Mouse (Mus musculus): ENCODE data around the gene Rsad2.
"Not testable (repeated sequence)": the region's sequence is repeated elsewhere in the genome, so short reads cannot be mapped to it uniquely, and the experiment has no call there.

Gene Rsad2

DNA sequence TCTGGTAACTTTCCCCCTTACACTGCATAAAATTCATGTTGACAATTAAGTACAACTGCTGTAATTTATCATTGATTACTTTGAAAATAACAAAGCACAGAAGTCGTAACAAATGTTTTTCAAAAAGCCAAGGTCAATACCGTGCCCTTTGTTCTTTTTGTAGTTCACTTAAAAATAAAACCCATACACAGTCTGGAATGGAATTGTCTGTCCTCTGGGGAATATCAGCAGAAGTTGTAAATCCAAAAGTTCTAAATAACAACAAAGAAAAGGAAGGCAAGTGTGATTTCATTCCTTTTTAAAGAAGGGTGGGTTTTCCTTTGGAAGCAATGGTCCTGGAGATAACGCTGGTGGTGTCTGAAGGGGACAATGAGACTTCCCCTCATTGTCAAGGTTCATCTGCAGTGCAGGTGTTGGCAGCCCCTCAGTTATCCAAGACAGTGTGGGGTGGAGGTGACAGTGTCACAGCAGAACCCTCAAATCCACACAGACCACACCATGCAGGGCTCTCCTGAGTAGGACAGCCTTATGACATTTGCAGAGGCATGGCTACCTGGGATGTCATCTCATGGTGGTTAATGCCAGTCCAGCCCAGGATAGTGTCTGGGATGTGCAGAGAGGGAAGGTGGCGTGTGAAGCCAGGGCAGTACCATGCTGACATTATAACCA lies 9.7 kb downstream of the Rsad2 start:
- DNase-seq (ENCODE audit: low spot score in 2 of 2), result no peak

DNA sequence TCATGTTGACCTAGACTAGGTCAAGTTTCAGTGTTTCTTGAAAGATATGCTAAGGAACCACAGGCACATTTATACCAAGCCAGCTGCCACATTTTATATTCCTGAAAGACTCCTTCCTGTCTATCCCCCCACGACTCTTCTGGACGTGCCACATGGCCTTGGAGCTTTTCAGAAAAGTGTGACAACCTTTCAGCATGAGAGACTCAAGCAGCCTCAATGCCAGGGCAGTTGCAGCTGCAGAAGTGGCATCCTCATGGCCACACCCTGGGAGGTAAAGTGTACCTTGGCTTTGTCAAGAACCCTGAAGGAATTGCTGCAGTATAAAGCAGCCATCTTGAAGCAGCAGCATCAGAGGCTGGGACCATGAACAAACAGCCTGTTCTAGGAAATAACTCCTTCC lies 11.7 kb downstream of the Rsad2 start:
- no peak for DNase-seq (ENCODE audit: low spot score in 2 of 2)

DNA sequence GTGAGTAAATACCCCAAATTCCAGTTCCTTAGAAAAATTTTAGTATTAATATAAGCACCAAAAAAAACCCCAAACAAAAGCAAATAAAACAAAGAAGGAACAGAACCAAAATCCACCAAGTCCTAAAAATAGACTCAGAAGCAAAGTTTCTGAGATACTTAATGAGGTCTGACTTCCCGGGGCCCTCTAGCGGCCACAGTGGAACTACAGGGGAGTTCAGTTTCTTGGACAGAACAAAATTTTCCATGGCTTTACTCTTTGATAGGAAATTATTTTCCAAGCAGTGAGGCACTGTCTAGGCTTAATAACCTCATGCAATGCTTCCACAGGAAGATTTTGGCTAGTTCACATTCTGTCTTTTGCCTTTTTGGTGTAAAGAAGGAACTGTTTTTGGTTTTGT lies 12.2 kb downstream of the Rsad2 start:
- peak; percentile 77 to 82 for DNase-seq (ENCODE audit: low spot score in 2 of 2)

DNA sequence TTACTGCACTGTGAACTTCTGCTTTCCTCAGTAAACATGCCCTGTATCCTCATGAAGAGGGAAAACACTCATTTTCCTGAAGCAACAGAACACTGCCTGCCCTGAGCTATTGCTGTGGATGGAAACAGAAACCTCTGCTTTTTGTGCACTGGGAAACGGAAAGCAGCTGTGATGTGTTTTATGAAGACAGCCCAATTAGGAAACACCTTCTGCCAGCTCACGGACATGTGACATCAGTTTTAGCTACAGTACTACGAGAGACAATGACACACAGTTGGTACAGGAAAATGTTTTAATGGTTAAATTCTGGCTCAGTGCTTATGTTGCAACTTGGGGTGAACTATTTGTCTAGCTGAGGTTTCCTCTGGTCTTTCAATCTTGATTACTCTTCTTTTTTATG lies 16.9 kb downstream of the Rsad2 start:
- DNase-seq (ENCODE audit: low spot score in 2 of 2), result no peak

DNA sequence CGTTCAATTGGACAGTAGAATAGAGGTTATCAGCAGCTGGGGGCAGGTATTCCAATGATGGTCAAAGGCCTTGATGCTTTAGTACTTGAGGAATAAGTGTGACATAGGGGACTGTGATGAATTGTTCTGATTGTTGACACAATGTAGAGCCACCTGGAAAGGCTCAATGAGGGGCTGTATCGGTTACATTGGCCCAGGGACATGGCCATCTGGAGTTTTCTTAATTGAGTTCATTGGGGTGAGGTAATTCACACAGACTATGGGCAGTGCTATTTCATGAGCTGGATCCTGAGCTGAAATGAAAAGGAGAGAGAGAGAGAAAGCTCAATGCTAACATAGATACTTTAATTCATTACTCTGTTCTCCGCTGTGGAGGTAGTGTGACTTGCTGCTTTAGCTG lies 18.3 kb downstream of the Rsad2 start:
- DNase-seq (ENCODE audit: low spot score in 2 of 2), result no peak

DNA sequence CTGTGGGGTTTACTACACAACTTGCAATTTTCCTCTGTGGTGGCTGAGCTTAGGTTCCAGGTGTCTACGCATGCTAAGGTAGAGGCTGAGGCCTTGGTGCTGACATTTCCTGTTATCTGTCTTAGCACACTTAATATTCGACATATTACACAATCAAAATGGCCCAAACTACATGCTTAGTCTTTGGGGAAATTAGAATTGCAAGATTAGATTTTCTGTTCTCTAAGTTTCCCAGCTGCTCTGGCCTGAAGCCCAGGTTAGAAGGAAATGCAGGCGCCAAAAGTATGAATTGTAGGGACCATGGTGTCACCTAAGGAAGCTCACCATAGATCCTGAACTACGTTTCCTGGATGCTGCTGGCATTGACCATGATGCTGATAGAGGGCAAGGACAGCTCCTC lies 19.9 kb downstream of the Rsad2 start:
- no peak for DNase-seq (ENCODE audit: low spot score in 2 of 2)

DNA sequence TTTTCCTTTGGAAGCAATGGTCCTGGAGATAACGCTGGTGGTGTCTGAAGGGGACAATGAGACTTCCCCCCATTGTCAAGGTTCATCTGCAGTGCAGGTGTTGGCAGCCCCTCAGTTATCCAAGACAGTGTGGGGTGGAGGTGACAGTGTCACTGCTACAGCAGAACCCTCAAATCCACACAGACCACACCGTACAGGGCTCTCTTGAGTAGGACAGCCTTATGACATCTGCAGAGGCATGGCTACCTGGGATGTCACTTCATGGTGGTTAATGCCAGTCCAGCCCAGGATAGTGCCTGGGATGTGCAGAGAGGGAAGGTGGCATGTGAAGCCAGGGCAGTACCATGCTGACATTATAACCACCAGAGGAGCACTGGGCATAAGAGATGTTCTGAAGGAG lies 27.5 kb downstream of the Rsad2 start:
- DNase-seq (ENCODE audit: low spot score in 2 of 2), result not testable (repeated sequence)

DNA sequence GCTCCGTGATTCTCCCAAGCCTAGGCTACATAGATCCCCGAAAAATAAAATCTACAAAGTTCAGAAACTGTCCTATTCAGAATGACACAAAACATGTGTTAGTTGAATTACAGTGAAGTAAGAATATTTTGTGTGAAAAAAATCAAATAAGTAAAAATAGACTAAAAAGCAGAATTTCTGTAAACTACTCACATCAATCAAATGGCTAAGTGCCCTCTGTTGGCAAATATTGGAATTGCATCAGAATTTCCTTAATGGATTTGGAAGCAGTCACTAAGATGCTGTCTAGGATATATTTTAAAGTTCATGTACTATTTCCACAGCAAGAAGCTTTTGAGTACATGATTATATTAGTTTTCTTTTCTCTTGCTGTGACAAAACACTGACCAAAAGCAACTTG lies 31.4 kb downstream of the Rsad2 start:
- no peak for DNase-seq (ENCODE audit: low spot score in 2 of 2)

DNA sequence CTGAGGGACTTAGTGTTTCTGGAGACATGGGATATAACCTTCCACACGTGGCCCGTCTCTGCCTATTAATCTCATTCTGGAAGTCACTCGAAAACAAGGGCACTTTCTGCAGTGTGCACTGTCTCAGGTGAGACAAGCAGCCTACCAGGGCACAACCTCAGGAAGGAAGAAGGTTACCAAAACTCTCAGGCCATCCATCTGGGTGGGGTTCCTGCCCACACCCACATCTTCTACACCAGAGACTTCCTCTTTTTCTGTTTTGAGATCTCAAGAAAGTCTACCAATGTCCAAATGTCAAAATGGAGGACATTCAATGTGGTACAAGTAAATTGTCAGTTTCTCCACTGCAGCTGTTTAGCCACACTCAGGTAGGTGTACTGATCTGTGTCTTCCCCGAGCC lies 37.9 kb downstream of the Rsad2 start:
- no peak for DNase-seq (ENCODE audit: low spot score in 2 of 2)

DNA sequence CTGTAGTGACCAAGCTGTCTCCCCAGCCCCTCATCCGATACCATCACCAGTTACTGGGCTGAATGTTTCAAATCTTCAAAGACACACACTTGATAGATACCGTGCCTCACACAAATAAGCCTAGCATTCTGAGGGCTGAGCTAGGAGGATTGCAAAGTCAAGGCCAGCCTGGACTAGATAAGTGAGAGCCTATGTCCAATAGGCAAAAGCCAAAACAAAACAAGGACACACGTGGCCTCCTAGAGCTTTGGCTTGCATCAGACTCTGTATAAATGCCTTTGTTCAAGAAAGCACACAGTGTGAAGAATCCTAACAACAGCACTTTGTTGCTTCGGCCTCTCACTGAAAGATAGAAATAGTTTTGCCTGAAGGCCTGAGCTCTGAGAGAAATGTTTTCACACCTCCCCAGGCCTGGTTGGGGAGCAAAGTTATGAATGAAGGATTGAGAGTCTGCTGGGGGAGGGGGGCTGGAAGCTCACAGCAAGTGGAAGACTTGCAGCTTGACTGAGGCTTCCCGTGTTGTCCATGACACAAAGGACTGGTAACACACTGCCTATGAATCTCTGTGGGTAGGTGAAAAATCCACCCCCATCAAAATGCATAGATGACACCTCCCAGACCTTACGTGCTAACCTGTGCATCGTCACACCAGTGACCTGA lies 39.5 kb downstream of the Rsad2 start:
- no peak for DNase-seq (ENCODE audit: low spot score in 2 of 2)

DNA sequence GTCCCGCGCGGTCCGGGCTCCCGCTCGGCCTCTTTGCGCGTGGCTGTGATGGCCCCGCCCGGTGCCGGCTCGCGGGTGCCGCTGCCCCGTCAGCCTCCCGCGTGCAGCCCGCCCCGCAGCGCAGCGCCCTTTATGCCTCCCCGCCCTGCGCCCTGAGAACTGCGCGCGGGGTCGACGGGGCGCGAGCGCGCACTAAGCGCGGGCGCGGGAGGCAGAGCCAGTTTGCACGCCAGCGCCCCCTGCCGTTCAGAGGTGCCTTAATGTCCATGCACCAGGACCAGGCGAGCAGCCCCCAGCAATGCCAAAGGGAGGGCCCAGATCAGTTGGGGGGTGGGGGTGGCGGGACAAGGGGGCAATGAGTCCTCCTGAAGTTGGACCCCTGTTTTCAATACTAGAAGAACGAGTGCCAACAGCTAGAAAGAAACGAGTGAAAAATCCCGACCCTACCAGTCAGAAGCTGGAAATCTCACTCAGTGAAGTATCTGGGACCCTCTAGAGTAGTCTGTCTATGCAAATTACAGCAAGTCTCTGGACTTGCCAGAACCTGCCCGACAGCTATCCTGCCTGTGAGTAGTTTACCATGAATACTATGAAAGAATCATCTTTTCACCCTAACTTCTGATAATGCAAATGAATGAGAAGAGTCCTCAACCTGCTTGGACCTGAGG lies 41.0 kb downstream of the Rsad2 start, which contains the start of gene Rnf144a:
Gene Rnf144a, minus strand, starts transcription at position 151 of the 668 bp plus-strand sequence.
- DNase-seq (ENCODE audit: low spot score in 2 of 2), result peak; percentile 95

DNA sequence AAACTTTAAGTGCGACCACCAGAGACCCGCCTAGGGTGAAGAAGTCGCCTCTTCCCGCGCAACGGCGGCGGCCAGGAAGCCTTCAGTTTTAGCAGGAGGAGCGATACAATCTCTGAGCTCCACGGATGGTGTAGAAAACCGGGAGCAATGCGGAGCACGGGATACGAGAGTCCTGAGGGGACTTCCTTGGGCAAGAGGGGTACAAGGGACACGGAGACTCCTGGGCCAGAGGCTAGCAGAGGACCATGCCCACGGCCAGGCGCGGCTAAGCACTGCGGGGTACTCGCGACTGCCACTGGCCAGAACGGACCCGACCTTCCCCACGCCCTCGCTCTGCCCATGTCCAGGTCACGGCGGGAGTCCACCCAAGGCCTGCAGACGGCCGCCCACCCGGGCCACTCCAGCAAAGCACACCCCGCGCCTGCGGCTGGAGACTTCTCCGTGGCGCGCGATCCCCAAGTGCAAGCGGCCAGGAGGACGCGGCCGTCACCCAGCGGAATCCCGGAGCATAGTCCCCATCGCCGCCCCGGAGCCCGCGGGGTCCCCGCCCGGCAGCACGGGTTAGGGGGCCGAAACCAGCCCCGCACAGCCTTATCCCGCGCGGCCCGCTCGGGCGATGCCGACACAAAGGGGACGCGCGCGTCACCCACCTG lies 41.7 kb downstream of the Rsad2 start:
- no peak for DNase-seq (ENCODE audit: low spot score in 2 of 2)

DNA sequence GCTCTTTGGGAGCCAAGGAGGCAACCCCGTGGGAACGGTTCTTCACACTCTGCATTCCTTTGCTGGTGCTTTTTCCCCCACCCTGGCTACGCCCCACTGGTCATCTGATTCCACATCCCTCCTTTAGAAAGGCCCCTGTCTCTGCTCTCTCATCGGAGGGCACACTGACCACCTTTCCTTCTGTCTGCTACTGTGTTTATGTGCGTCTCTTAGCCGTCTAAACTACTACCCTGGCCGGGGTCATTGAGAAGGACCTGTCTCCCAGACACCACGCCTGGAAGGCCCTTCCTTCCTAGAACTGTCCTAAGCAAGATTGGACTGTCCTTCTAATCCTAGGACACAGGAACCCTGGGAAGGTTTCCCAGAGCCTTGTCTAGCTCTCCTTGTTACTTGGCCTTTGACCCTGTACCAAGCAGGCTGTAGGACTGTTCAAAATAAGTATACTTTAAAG lies 42.3 kb downstream of the Rsad2 start:
- DNase-seq (ENCODE audit: low spot score in 2 of 2), result no peak

DNA sequence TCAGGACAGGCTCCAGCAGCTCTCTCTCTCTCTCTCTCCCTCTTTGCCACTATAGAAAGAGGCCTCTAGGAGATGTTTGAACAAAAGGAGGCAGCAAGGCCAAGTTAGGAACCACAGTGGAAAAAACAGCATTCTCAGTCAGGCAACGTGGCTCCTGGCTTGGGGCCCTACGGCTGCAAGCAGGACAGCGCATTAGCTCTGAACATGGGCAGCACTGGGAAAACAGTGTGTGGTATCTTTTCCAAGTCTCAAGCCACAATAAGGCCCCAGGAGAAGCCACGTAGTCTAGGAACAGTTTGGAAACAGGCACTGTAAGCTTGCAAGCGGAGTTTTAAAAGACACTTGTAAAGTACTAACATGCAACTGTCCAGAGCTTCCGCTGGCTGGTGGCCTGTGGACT lies 43.5 kb downstream of the Rsad2 start:
- no peak for DNase-seq (ENCODE audit: low spot score in 2 of 2)

DNA sequence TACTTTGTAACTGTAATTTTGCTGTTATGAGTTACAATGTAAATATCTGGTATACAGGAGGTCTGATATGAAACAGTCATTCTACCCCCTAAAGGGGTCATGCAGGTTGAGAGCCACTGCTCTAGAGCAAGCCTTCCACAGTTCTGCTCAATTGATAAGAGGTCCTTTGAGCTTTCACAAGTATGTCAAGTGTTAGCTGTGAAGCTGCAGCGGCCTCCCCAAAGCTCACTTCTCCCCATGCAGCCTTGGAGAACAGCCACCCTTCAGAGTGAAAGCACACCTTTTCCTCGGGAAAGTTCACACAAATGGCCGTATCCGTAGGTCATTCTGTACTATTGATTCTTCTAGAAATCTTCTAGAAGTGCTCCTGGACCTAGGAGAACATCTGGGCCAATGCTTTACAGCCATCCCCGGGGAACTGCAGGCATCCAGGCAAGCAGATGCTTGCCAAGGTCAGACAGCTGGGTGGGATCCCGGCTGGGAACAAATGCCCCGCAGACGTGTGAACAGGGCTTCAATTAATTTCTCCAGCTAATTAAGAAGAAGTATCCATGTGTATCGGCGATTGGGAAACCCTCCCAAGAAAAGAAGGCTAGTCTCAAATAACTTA lies 44.3 kb downstream of the Rsad2 start:
- no peak for DNase-seq (ENCODE audit: low spot score in 2 of 2)

DNA sequence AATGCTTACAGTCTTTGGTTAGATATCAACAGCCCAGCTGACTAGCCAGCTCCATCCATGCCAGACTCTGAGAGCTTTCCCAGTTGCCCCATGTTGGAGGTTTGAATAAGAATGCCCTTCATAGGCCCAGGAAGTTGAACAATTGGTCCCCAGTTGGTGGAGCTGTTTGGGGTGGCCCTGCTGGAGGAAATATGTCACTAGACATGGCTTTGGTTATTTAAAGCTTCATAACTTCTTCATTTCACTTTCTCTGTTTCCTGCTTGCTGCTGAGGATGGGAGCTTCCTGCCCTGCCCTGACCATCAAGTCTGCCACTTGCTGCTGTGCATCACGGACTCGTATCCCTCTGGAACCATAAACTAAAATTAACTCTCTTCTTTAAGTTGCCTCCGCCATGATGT lies 45.8 kb downstream of the Rsad2 start:
- no peak for DNase-seq (ENCODE audit: low spot score in 2 of 2)

DNA sequence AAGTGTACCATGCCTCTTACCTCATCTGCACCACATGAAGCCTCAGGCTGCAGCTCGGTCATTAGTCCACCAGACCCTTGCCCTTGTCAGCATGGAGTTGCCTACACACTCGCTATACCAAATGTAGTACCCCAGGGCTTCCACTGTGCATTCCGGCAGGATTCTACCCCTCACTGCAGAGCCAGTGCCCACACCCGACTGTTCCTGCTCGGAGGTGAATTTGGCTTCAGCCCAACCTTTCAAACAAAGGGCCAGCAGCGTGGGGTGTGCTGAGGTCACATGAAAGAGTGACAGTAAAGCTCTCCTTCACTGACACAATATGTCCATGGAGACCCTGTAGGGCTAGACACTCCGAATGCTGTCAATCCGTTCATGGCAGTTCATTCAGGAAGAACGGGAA lies 47.5 kb downstream of the Rsad2 start:
- no peak for DNase-seq (ENCODE audit: low spot score in 2 of 2)

DNA sequence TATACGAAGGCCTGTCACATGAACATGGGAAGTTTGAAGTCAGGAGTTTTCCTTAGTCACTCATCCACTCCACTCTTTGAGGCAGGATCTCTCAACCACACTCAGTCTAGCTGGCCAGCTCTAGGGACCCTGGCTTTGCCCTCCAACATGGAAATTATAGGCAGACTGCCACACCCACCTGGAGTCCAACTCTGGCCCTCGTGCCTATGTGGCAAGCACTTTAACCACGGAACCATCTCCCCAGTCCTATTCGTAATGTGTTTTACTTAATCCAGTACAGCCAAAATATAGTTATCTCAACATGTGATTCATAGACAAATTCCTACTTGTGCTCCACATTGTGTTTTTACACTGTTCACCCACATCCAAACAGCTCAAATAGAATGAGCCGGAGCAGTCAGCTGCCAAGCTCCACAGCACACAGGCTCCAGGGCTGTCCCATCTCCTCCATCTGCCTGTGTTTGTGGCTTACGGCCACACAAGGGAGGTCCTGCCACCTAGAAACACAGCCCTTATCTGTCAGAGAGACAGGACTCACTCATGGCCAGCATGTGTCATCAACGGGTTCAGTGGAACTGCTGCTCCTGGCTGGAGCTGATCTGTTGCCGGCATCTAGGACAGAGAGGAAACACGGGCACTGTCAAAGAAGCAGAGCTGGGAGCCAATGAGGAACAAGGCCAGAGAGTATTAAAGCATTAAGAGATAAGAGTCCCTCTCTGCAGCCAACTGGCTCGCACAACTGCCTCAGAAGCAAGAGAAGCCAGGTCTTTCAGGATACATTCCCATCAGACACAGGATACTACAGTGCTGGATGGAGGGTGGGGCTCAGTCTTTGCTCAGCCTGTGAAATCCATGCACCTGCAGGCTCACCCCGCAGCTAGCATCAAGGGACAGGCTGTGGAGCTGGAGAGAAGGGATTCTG lies 51.2 kb downstream of the Rsad2 start:
- peak; percentile 43 to 61 for DNase-seq (ENCODE audit: low spot score in 2 of 2)

DNA sequence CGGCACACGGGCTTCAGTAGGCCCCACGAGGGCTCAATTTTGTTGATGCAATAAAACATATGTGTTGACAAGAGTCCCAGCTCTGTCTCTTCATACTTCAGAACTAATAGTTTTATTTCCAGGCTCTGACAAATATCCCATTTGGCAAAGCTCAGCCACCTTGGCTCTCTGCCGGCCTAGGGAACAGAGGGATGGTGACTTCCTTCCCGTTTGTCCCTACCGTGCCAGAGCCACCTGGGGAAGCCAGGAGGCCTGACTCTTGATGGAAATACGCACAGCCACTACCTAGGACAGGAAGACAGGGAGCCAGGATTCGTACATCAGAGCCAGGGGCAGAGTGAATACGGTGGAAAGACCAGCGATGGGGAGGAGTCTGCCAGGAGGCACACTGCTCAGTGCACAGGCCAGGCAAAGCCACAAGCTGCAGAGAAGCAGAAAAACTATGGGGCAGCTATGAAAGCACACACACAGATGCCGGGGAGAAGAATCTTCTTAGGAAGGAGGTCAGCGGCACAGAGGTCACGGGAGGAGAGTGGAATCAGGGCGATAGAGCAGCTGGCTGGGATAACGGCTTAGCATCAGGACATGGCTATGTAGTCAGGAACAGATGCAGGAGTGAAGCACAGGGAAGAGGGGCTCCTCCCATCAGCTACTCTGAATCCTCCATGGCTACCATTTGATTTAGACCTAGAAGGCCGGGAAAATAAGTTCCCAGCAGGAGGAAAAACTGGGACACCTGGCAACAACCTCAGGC lies 52.7 kb downstream of the Rsad2 start:
- no peak for DNase-seq (ENCODE audit: low spot score in 2 of 2)
